Mouse (Mus musculus) duodenum, adult 2 months (tissue): ENCODE data around the gene Pdhb. TPM values are rescaled to one million over a fixed set of nuclear protein-coding genes. Genes with fewer than 3 reads are reported as not detected.

Experiments
- polyA plus RNA-seq: library from polyadenylated mRNA; depleted of rRNA; stranded (reverse); fragments of >200 nt; gene quantifications from 2 replicates; pipeline ENCODE4 v1.2.3, GENCODE M21; 2012; ENCODE audit warnings: low replicate concordance; rRNA removed

Gene Pdhb
- polyA plus RNA-seq: 17.0 and 21.9 TPM in 2 replicates

GRCm38 (mm10) chr14:8172507-8173410 is at the start of gene Pdhb:
TSS of gene Pdhb (minus strand) at chr14:8173025.

GRCm38 (mm10) chr14:8213803-8214224 is 41.0 kb upstream of the Pdhb start, which contains the start of gene Kctd6:
TSS of gene Kctd6 (plus strand) at chr14:8214140.

Other genes with a start within 250 kb of the Pdhb start
- gene Gm45521, start 215.7 kb downstream of the Pdhb start, polyA plus RNA-seq: not detected in 2 replicates
- gene Dnase1l3, start 178.5 kb downstream of the Pdhb start, polyA plus RNA-seq: 5.6 and 17.6 TPM in 2 replicates
- 57.8 and 70.9 TPM in 2 replicates for gene Abhd6, start 170.1 kb downstream of the Pdhb start, polyA plus RNA-seq
- gene Rpp14, start 92.7 kb downstream of the Pdhb start, polyA plus RNA-seq: 1.2 and 2.5 TPM in 2 replicates
- 16.0 and 24.8 TPM in 2 replicates for gene Pxk, start 74.8 kb downstream of the Pdhb start, polyA plus RNA-seq
- gene Kctd6, start 41.1 kb upstream of the Pdhb start, polyA plus RNA-seq: 3.0 and 4.0 TPM in 2 replicates
- gene Acox2, start 86.3 kb upstream of the Pdhb start, polyA plus RNA-seq: 6.4 and 22.1 TPM in 2 replicates
- gene Fam107a, start 145.0 kb upstream of the Pdhb start, polyA plus RNA-seq: 0.32 and 0.39 TPM in 2 replicates
- gene Oit1, start 205.7 kb upstream of the Pdhb start, polyA plus RNA-seq: 59.4 and 63.9 TPM in 2 replicates